Mouse (Mus musculus): ENCODE results near the gene Carf.

The Carf gene

DNA sequence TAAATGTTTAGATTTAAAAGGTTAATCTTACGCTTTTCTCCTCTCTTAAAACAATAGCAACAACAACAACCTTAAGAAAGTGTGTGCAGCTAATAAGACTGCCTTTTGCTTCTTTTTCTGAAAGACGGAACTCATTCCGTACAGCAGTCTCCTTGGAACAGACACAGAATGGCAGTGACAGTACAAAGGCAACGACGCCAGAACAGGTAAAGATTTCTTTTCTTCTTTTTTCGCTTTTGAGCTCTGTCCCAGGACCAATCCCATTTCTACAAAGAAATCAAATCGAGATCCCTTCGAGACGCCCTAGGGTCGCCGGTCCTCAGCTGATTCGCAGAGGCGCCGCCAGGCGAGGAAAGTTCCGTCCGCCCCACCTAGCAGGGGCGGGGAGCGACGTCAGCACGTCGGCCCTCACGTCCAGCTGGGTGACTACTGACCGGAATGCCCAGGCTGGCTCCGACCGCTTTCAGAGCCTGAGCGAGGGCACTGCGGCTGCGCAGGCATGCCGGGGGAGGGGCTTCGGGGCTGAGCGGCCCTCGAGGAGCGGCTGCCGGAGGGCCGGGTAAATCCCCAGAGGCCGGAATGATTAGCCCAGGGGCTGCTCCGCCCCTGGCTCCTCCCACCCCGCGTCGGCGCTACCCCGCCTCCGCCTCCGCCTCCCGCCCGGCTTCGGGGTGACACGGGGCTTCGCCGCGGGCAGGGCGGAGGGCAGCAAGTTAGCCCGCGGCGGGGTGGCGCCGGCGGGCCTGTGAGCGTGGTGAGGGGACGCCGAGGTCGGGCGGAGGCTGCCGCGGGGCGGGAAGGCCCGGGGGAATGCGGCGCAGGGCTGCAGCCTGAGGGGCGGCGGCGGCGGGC lies 82.1 kb downstream of the Carf start, which contains the start of gene Nbeal1:
Gene Nbeal1, plus strand, starts transcription at position 668 of the 852 bp plus-strand sequence.
- DNase-seq (ENCODE audit: low spot score in 2 of 2): peak; percentile 96 to 98

DNA sequence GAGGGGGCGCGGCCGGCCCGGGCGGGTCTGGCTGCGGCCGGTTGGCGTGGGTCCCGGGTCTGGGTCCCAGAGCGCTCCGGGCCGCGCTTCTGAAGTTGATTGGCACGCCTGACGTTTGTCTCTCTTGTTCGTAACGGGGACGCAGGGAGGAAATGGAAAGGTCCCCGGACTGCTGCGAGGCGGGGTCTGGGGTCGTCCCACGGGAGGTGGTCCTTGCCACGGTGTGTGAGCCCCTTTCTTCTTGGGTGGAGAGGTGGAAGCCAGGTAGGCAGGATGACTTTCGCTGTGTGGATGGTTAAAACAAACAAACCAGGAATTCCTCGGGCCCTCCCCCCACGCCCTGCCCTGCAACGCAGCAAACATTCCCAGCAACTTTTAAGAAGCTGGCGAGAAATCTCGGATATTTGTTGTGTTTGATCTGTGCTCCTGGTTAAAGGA lies 82.8 kb downstream of the Carf start:
- DNase-seq (ENCODE audit: low spot score in 2 of 2): no peak

DNA sequence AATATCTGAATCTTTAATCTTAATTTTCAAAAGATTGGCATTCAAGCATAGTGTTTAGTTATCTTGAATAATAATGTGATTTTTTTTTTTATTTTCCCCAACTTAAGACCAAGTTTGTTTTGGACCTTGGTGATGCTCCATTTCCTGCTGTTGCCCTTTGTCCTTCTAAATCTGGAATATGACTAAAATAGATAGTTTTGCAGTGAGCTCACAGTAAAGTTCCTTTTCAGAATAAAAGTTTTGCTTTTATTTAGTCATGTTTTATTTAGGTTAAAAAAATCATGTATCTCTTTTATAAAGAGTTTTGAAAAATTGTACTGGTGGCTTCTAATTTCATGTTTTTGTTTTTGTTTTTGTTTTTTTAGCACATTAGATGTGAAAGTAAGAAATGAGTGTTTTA lies 90.4 kb downstream of the Carf start:
- no peak for DNase-seq (ENCODE audit: low spot score in 2 of 2)

DNA sequence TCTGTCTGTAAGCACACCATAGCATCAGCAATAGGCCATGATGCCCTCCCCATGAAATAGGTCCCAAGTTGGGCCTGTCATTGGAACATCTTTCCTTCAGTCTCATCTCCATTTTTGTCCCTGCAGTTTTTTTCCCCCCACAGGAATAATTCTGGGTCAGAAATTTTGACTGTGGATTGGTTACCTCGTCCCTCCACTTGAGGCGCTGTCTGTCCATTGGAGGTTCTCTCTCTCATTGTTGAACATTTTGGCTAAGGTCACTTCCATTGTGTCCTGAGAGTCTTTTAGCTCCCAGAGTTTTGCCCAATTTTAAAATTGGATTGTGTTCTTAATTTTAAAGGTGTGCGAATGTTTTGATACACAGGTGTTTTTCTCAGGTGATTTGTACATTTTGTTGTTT lies 98.8 kb downstream of the Carf start:
- no peak for DNase-seq (ENCODE audit: low spot score in 2 of 2)

DNA sequence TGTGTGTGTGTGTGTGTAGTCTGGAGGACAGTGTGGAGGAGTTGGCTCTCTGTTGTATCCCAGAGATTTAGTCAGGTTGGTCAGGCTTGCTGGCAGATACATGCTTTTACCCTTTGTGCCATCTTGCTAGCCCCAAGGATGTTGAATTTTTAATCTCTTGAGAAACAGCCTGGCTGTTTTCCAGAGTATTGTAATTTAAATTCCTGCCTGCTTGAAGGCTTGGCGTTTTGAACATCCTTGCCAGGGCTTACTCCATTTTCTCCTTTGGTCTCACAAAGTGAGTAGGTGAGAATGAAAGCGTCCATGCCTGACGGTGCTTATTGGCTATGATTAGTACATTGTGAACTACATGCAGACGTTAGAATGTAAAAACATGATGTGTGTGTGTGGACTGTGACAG lies 101.0 kb downstream of the Carf start:
- no peak for DNase-seq (ENCODE audit: low spot score in 2 of 2)

All from frontal cortex, postnatal 10 days (tissue).